Mouse (Mus musculus) heart, postnatal 14 days (tissue): ENCODE measurements at regions not wholly inside any gene's neighbourhood (a gene's known extent, or its start where the extent isn't known, plus 50 kb on each side); places are given as distances from the start of the nearest gene placed in this dataset.
"Not testable (repeated sequence)": the region's sequence is repeated elsewhere in the genome, so short reads cannot be mapped to it uniquely, and the experiment has no call there.

Experiments used
- DNase-seq, 2 experiments: peaks; one replicate each; pipeline ENCODE4 v3.0.0; 2021 to 2022
- intact Hi-C: fragments of 180-260 bp; cut with DNase I; formaldehyde crosslinking; loops from one replicate; pipeline ENCODE4 v1.15.1; 2025

DNA sequence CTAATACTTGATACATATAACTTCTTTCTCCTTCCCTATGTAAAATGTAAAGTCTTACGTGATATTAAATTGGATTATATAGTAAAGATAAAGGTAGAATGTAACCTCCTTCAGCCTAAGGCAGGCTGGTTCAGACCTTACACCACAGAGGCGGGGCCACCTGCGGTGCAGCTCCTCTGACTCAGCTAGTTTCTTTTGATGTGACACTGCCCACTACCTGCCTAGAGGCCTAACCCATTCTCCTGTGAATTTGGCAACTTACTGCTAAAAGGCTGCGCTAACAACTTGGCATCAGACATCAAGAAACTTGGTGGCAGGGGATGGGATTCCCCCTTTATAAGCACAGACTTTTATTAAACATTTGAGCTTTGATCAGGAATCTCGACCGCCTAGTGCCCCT, 74.5 kb downstream of the Aasdhppt start:
- intact Hi-C loops: no loop called here
- DNase-seq: no peak

DNA sequence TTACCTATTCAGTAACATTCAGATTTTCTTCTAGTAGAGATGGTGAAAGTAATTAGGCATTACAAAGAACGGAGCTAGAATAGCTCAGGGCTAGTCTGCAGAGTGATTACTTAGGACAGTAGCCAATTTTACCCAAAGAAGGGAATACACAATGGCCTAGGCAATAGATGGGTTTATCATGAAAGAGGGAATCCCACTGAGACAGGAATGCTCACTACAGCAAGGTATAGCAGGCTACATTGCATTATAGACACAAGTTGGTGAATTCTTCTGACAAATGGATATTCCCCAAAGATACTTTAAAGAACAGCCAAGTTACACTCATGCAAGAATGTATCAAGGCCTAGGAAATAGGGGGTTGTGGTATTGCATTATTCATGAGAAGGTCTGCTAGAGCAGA, 94.7 kb downstream of the Aasdhppt start:
- intact Hi-C loops, DNase-seq: not testable (repeated sequence)

DNA sequence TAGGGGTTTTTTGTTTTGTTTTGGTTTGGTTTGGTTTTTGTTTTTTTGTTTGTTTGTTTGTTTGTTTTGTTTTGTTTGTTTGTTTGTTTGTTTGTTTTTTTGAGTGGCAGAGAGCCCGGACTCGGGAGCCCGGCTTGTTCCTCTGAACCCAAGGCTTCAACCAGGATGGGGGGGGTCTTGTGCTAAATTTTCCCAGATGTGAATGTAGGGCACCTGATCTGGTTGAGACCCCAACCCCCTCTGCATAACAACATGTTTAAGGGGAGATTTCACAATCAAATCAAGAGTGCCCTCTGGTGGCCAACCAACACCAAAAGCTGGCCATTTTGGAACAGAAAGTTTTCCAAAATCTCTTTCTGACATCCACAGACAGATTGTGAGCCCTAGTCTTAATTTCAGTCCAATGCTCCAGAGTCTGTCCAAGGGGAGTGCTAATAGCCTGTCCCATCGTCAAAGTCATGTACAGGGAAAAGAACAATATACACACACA, 99.2 kb downstream of the Aasdhppt start:
- intact Hi-C loops: no loop called here
- peak in 1 of 2 experiments; percentile 2 for DNase-seq

DNA sequence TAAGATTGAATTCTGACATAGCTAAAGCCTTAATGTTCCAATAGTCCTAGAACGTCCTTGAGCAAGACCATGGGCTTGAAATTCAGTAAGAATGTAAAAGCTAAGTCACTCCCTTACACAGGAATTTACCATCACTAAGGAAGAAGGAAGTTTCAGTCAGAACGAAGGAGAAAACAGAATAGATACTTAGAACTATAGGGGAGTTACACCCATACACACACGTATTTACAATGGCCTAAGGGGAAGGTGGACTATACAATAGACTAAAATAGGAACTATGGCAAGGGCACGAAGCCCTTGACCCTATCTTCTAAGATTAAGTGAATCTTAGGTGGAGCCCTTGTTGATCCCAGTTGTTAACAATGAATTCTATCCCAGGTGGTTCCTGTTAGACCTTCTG, 116.5 kb downstream of the Aasdhppt start:
- intact Hi-C loops, DNase-seq: not testable (repeated sequence)

DNA sequence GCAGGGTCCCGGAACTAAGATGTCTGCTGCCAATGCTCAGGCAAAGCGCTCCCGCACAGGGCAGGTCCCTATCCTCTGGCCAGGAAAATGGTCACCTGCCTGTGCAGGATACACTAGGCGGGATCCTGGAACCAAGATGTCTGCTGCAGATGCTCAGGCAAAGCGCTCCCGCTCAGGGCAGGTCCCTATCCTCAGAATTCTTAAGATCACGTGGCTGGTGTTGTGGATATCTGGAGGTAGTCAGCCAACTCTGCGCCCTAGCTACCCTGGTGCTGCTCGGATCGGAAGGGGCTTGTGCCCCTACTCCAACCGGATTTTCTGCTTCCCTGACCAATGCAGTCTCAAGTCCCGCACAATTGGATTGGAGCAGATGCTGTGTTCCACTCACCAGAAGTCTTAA, 153.3 kb downstream of the Aasdhppt start:
- intact Hi-C loops: not testable (repeated sequence)

DNA sequence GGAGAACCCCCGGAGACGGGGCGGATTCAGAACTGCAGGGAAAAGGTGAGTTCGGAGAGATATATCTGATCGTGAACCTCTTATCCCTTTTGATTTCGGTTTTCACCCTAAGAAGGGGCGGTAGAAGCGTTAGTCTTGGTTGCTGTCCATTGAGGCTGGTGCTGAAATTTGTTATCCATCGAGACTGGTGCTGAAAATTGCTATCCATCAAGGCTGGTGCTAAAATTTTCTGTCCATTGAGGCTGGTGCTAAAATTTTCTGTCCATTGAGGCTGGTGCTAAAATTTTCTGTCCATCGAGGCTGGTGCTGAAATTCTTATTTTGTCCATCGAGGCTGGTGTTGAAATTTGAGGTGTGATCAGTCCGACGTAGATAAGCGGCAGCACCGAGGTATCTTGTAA, 170.4 kb downstream of the Aasdhppt start:
- intact Hi-C loops: not testable (repeated sequence)
- DNase-seq: peak in 1 of 2 experiments; percentile 29

More for the DNA sequence above, 153.3 kb downstream of the Aasdhppt start:
- DNase-seq: not testable (repeated sequence)

DNA sequence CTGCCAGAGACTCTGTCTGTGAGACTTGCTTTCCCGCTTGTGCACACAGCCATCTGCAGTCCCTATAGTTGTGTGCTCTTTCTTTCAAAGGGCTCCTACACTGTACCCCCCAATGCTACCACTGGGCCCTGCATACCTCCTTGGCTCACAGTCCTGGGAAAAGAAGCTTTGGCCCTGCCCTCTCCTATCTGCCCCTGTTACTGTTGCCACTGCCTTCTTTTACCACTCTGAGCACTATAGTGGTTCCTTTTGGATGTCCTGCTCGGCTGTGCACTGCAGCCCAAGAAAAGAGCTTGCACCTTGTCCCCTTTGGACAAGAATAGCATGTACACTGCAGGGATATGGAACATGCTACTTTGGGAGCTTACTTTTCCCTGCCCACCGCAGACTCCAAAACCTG, 216.8 kb downstream of the Aasdhppt start:
- no peak for DNase-seq
- intact Hi-C loops: no loop called here

DNA sequence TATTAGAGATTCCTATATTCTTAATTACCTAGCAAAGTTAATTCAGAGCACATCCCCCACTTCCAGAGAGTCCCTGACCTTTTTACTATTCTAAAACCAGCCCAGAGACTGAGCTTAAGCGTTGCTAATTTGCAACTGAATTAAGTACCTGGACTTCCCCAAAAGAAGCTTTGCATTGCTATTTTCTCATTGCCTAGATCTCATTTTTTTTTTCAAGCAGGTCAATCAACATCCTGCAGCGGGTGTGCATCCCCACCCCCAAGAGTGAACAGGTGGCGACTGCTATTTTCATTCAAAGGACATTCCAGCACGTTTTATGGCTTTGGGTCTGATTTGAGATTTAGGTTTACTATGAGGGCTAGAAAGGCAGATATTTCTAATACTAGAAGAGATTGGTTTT, 226.6 kb downstream of the Aasdhppt start:
- DNase-seq, intact Hi-C loops: not testable (repeated sequence)

DNA sequence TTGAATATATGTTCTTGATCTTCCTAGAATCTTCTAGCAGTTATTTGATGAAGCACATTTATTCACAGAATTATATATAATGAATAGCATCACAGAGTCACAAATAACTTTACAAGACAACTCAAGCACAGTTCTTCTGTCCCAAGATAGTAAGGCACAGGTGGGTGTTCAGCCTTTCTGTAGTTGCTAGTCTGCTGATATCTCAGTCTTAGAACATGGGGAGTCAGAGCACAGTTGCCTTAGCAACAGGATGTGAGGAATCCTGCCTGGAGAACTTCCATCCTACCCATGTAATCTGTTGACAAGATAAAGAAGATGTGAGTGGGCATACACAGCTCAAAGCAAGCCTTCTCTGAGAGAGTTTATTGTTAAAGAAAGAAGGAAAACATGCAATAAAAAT, 248.2 kb downstream of the Aasdhppt start:
- intact Hi-C loops: no loop called here
- no peak for DNase-seq

DNA sequence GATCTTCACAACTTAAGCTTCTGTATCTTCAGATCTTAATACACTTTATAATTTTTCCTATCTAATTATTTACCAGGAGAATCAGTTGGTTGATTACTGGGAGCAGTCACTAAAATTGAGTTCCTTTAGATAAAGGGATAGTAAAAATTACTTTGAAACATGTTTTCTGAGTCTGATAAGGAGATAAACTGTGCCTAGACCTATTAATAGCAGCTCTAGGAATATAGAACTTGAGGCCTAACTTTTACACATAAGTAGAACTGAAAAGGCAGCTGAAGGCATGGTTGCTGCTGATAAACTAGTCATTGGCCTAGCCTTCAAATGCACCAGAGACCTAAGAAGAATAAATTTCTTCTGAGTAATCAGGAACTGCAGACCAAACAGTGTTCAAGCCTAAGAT, 260.5 kb downstream of the Aasdhppt start:
- intact Hi-C loops: no loop called here
- DNase-seq: no peak

DNA sequence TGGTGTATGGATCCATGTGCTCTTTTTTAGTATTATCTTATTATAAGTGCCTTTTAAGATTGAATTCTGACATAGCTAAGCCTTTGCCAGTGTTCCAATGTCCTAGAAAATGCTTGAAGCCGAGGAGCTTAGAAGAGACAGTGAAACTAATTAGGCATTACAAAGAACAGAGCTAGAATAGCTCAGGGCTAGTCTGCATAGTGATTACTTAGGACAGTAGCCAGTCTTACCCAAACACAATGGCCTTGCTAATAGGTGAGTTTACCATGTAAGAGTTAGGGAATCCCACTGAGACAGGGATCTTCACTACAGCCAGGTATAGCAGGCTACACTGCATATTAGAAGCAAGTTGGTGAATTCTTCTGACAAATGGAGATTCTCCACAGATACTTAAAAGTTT, 261.6 kb downstream of the Aasdhppt start:
- DNase-seq, intact Hi-C loops: not testable (repeated sequence)

DNA sequence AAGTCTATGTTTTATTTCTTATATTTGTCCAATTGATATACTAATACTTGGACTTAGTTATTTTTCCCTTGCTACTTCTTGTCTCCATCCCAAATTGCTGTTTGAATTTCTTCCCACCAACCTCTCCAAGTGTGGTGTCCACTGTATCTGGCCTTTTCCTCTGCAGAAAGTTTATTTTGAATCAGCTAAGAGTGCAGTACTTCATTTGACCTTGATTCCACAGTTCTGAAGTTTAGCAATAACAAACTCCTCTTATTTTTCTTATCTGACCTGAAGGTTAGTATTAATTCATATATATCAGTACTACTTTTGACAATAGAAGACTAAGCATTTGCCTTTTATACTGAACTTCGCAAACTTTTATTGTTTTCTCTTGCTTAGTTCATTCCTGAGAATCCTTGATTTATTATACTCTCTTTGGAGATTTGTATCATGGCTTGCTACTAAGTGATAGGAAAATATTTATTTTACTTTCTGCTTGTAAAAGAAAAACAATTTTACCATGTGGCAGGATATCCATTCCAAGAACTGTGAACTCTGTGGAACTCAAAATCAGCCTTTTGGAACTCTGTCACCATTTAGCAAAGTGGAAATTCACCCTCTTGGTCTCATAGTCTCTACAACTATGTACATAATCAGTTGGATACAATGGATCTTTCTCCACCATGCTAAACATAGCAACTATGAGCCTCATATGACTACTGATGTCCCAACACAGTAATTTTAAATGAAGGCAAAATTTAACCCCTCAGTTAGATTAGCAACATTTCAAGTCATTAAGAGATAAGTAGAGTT, 268.2 kb downstream of the Aasdhppt start:
- intact Hi-C loops: no loop called here
- DNase-seq: no peak

DNA sequence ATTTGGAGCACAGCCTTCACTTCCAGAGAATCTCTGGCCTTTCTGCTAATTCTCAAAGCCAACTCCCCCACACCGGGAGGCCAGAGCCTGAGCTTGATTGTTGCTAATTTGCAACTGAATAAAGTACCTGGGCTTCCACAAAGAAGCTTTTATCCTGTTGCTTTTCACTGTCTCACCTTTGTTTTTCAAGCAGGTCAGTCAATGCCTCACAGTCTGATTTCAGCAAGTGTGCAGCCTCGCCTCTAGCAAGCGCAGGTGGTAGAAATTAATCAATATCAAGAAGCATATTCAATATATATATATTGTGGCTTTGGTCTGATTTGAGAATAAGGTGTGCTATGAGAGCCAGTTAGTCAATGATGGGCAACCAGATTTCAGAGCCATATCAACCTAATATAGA, 282.1 kb downstream of the Aasdhppt start:
- intact Hi-C loops, DNase-seq: not testable (repeated sequence)

DNA sequence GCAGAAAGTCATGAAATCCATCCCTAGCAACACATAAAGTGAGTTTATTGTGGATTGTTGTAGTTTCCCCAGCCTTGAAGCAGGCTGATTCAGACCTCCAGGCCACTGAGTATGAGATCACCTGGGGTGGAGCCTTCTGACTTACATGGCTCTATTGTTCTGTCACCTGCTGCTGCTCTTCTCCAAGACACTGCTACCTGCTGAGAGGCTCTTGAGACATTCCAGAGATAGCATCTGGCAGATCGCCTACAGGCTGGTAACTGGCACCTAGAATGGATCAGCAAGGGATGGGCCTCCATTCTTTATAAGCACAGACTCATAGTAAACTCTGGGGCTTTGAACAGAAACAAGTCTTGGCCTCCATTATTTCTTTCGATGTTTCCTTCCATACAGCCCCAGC, 289.2 kb downstream of the Aasdhppt start:
- intact Hi-C loops: no loop called here
- no peak for DNase-seq

DNA sequence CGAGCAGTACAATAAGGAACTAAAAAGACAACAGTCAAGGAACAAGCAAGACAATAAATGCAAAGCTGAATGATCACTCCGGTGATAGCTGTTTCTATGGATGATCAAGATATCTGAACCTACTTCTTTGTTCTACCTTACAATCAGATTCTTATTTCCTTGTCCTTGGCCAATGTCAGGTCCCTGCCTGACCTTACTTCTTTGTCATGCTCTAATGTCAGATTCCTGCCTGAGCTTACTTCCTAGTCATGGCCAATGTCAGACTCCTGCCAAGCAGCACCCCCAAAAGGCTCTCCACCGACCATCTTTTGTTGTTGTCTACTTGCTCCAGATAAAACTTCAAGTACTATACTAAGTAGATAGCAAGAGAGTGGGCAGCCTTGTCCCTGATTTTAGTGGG, 312.6 kb downstream of the Aasdhppt start:
- intact Hi-C loops: no loop called here
- DNase-seq: no peak

DNA sequence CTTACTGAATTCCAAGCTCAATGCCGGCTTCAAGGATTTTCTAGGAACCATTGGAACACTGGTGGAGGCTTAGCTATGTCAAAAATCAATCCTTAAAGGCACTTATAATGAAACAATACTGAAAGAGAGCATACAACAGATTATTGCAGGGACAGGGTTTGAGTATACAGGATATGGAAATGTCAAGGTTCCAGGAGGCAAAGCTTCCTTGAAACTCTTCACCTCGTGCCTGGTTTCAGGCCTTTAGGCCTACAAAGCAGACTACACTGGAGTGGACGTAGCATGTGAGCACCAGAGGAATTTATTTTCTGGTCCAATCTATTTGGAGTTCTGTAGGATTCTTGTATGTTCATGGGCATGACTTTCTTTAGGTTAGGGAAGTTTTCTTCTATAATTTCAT, 320.9 kb downstream of the Aasdhppt start:
- DNase-seq, intact Hi-C loops: not testable (repeated sequence)

DNA sequence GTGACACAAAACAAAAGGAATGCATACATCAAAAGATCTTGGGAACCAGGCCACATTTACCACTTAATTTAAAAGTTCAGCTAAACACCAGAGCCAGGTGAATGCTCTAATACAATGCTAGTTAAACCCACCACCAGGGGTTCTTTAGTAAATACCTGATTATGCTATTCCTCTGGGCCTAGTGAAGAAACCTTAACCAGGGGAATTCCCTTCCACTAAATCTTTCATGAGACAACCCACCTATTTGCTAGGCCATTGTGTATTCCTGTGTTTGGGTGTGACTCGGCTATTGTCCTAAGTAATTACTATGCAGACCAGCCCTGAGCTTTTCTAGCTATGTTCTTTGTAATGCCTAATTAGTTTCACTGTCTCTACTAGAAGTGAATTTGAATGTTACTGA, 321.3 kb downstream of the Aasdhppt start:
- intact Hi-C loops, DNase-seq: not testable (repeated sequence)
